Comparison of ENCODE assay signal across 9 mouse cellular contexts in genomic region chr7:27306161-27307160, GRCm38 (mm10). TPM values are rescaled to one million over a fixed set of nuclear protein-coding genes. Genes with fewer than 3 reads are reported as not detected.
DNase-seq lines count a peak whose midpoint lies in the region; TF ChIP-seq lines count a peak whose summit lies in the region.
"Had no signal": no experiment of that assay in that cellular context is flagged by ENCODE, and none has a peak within 500 bp of the region (broad histone marks: within the 10 kb centered on the region; RNA-seq: fewer than 3 reads in every experiment).

No protein-coding gene starts in this region.

- no peaks in the 10 kb centered on the region for H3K4me1 ChIP-seq in cortical plate, adult 2 months (ENCODE audit: control insufficient read depth, insufficient read depth, low read length)

- TF ChIP-seq CTCF in cortical plate, adult 2 months (IDR thresholded peaks at IDR 0.05; ENCODE audit: extremely low read depth, insufficient read depth, low read length): peak; percentile 63

- no peak overlapping the region for H3K4me3 ChIP-seq in cortical plate, adult 2 months (ENCODE audit: insufficient read depth, low read length)
- H3K4me3 ChIP-seq: neural tube, embryonic 12.5 days had no signal

- no peak for TF ChIP-seq POLR2A in cortical plate, adult 2 months (IDR thresholded peaks at IDR 0.05; ENCODE audit: extremely low read depth, insufficient read depth, low read length)

- no peak overlapping the region for H3K27ac ChIP-seq in cortical plate, adult 2 months (ENCODE audit: insufficient read depth, low read length)
- H3K27ac ChIP-seq: neural tube, embryonic 12.5 days had no signal

- DNase-seq in heart, postnatal 36 days: peak; percentile 55 to 72
- DNase-seq in heart, adult 9 months (ENCODE audit: low spot score in 2 of 2): no peak
- peak; percentile 51 for DNase-seq in right cerebral cortex, postnatal 4 days
- no peak for DNase-seq in right cerebral cortex, postnatal 36 days (ENCODE audit: low spot score in 2 of 2)
- peak; percentile 61 for DNase-seq in testis, postnatal 14 days (ENCODE audit: low spot score)
- DNase-seq in urinary bladder, postnatal 10 days (ENCODE audit: low spot score): no peak
- no peak for DNase-seq in right cerebral cortex, adult 2 months (ENCODE audit: low spot score in 2 of 2)

- intact Hi-C loops in heart, postnatal 36 days (cut with DNase I): no loop called here

RNA-seq across cellular contexts. Expression of gene Ltbp4, which starts 31.0 kb away (rescaled TPM):
- 100 to 1,000 TPM; 207 to 236 TPM for total RNA-seq in heart, postnatal 36 days (2021)
- polyA plus RNA-seq in cortical plate, adult 2 months (2012; rRNA removed): 54.5 and 62.3 TPM in 2 replicates

RNA-seq across cellular contexts. Expression of gene Numbl, which starts 48.2 kb away (rescaled TPM):
- total RNA-seq in heart, postnatal 36 days (2021): 1 to 10 TPM; 5.7 to 6.1 TPM
- polyA plus RNA-seq in cortical plate, adult 2 months (2012; rRNA removed): 108 TPM in 2 replicates

RNA-seq across cellular contexts. Expression of gene Shkbp1, which starts 49.4 kb away (rescaled TPM):
- total RNA-seq in heart, postnatal 36 days (2021): 1 to 10 TPM; 6.5 to 7.5 TPM
- 64.2 and 73.8 TPM in 2 replicates for polyA plus RNA-seq in cortical plate, adult 2 months (2012; rRNA removed)

RNA-seq across cellular contexts. Expression of gene Gm20479, which starts 50.8 kb away (rescaled TPM):
- total RNA-seq in heart, postnatal 36 days (2021): not detected
- 0.75 TPM in 1 of 2 replicates, not detected in the other for polyA plus RNA-seq in cortical plate, adult 2 months (2012; rRNA removed)
- polyA plus RNA-seq: neural tube, embryonic 12.5 days had no signal

Comparison
In these comparisons a context has a peak if more than half of its experiments do, and no peak if none do; other contexts are left out.
1. DNase-seq: peak in heart, postnatal 36 days (2 of 2), right cerebral cortex, postnatal 4 days (single experiment) and testis, postnatal 14 days (single experiment); none in heart, adult 9 months (0 of 2), right cerebral cortex, postnatal 36 days (0 of 2), urinary bladder, postnatal 10 days (single experiment) and right cerebral cortex, adult 2 months (0 of 2).